Mouse (Mus musculus): Measurements from ENCODE around the gene Ccdc60.

GRCm38 (mm10) chr5:116253914-116254313 is 34.9 kb downstream of the Ccdc60 start:
- TF ChIP-seq CTCF (IDR thresholded peaks at IDR 0.05 in 2 of 3, conservative IDR thresholded peaks at IDR 0.05 in 1 of 3; ENCODE audit: control insufficient read depth in 1 of 3, insufficient read depth in 1 of 3, low read depth in 2 of 3, low read length in 3 of 3, poor library complexity in 1 of 3, severe bottlenecking in 1 of 3) = no peak
- no peak for TF ChIP-seq TBP (IDR thresholded peaks at IDR 0.05; ENCODE audit: low read depth, low read length)
- no peak for TF ChIP-seq TAL1 (IDR thresholded peaks at IDR 0.05; ENCODE audit: low read length)

All from MEL (cell line).